Mouse (Mus musculus) kidney, postnatal 10 days (tissue): ENCODE measurements around the gene Atp8b3.

Source experiments
- DNase-seq: peaks from one replicate; pipeline ENCODE4 v3.0.0; 2021; ENCODE audit warnings: mixed read lengths

Gene Atp8b3

DNA sequence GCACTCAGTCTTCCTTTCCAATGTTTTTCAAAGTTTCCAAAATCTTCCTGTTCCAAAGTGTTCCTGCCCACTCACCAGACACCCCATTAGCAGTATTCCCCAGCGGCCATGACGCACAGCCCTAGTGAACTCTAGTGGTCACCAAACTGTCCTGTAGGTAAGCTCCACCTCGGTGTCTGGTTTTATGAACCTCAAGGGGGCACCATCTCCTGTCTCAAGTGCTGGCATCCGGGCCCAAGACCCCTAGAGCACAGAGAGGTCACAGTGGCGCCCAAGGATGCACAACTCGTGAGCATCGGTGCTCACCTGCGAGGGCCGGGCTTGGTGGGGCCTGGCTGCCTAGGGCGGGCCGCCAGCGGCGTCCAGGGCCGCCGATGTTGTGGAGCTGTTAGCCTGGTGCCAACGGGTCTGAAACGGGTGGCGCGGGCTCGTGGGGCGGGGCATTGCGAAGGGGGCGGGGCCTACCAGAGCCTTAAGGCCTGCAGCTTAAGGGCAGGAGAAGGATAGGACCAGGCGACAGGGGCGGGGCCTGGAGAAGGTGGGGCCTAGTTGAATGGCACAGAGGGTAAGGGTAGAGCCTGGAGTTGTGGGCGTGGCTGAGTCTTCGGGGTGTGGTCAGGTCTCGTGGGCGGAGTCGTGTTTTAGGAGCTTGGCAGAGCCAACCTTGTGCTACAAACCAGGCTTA is at the start of gene Atp8b3:
Atp8b3 (minus strand) TSS at position 415 of the 685 bp plus-strand sequence.
- DNase-seq, result peak; percentile 89

GRCm38 (mm10) chr10:80587305-80587657 is 48.4 kb upstream of the Atp8b3 start:
- DNase-seq, result peak; percentile 77

DNA sequence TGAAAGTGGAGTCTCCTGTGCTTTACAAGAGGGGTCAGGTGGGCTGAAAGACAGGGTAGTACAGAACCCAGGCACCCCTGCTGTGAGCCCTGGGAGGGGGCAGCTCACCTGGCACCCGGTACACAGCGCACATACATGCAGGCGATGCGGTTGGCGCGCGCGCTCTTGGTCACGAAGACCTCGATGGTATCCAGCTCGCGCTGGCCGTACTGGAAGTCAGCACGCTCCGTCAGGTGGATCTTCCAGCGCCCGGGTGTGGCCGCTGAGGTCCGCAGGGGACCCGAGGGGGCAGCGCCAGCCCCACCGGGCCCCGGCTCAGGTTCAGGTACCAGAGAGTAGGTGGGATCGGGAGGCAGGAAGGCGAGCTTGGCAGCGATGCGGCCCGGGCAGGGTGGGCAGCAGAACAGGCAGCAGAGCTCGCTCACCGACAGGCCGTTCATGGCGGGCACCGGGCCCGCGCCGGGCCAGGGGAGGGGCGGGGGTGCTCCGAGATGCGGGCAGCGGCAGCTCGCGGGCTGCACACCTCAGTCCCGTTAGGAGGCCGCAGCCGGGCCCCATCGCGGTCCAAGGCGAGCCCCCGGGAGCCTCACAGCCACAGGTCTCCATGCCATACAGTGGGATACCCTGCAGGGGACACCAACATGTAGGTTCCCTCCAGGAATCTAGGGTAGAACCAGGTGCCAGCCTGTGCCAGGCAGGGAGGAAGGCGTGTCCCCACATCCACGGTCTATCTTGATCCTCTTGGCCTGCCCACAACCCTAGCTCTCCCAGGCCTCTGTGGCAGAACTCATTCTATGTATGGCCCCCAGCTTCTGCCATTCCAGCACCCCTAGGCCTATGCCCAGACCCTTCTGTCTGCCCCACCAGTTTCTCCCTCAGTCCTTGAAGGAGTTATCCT is 47.7 kb upstream of the Atp8b3 start:
- peak; percentile 35 for DNase-seq

GRCm38 (mm10) chr10:80585581-80585980 is 46.7 kb upstream of the Atp8b3 start:
- DNase-seq, result no peak

- DNase-seq, result peak; percentile 39
Observed at GRCm38 (mm10) chr10:80584642-80585552, 46.0 kb upstream of the Atp8b3 start.

DNA sequence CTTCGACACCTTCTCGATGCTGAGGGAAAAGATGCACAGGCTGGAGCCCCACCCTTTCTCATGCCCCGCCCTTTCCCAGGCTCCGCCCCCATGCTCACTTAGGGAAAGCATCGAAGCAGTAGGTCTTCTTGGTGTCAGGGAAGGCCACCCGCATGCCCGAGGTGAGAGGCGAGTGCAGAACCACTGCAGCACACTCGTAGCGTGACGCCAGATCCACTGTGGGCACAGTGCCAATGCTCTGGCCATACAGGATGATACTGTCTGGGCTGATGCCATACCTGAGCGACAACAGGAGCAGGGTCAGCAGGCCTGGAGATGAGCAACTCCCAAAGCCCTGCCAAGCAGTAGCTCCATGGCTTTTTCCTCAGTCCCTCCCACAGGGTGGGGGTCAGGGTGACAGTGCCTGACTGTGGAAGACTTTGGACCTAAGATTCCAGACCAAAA is 45.1 kb upstream of the Atp8b3 start:
- DNase-seq, result peak; percentile 78

GRCm38 (mm10) chr10:80583047-80583446 is 44.1 kb upstream of the Atp8b3 start:
- no peak for DNase-seq

GRCm38 (mm10) chr10:80578911-80579310 is 40.0 kb upstream of the Atp8b3 start:
- DNase-seq, result peak; percentile 82

- DNase-seq, result peak; percentile 92
Observed at GRCm38 (mm10) chr10:80578131-80578750, 39.3 kb upstream of the Atp8b3 start.

- peak; percentile 99 for DNase-seq
Observed at GRCm38 (mm10) chr10:80577195-80578130, 38.5 kb upstream of the Atp8b3 start, which contains the start of gene Klf16. Klf16 (minus strand) TSS chr10:80577321.

GRCm38 (mm10) chr10:80576351-80577194 is 37.6 kb upstream of the Atp8b3 start:
- peak; percentile 81 for DNase-seq

GRCm38 (mm10) chr10:80575925-80576324 is 37.0 kb upstream of the Atp8b3 start:
- DNase-seq, result no peak

DNA sequence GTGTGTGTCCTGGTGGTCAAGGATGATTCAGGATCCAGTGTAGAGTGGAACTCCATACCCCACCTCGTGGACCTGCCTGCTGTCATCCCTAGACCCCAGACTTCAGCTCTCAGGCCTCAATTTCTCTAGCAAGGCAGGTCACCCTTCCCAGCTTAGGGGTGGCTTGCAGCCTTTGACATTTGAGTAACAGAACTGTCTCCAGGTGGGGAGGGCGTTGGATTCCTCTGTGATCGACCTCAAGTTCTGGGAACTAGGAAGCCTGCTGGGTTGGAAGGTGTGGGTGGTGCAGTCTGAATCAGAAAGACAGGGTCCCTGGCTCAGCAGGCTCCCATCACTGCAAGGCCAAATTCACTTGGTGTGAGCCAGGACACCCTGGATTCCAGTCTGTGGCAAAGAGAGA is 36.0 kb upstream of the Atp8b3 start:
- DNase-seq, result no peak

- DNase-seq, result no peak
Observed at GRCm38 (mm10) chr10:80573944-80574343, 35.0 kb upstream of the Atp8b3 start.

DNA sequence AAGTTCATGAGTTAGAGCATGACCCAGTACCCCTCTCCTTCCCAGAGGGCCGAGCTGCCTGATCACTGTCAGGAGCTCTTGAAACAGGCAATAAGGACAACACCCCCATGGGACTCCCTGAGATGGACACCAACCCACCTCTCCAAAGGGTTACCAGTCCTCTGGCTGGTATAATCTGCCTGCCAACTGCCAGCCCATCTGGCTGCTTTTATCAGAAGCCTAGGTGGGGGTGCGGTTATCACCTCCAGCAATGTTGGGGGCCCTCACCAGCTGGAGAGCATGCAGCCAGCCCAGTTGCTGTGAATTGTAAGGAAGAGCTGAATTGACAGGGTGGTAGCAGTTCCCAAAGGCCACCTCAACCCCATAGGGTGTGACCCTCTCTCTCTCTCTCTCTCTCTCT is 33.6 kb upstream of the Atp8b3 start:
- DNase-seq, result no peak

DNA sequence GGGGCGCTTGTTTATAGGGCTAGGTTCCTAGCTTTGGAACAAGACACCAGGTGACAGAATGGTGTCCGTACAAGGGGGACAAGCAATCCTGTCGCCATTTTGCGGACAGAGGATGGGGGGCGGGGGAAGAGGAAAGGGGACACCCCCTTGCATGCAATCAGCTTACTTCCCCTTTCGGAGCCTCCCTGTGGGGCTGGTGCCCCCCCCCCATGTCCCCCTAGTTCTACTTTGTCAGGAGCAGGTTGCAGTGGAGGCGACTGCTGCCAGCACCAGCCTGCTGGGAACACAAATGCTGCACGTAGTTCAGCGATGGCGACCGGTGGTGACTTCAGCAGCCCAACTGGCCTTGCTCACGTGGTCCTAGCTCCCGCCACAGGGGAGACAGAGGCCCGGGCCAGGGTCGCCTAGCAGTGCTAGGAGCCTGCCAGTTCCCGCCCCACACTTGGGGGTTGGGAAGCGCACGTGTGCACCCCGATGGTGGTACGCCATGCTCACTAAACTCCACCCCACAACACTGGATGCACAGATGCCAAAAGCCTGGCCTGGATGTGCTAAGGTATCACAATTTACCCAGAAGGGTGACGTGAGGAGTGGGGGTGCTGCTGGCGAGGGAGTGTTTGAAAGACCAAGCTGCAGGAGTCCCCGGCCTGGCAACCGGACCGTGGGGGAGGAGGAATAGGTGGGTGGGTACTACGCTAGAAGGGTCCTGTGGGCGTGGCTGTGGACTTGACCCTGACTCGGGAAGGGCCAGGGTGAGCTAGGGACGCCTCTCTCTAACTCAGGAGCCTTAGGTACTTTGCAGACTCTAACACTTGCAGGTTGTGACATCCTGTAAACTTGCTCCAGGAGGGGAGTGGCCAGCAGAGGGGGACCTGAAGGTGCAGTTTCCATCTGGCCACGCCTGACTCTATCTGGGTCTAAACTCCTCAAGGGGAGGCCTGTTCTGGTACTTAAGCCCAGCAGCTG is 32.2 kb upstream of the Atp8b3 start:
- peak; percentile 37 for DNase-seq

GRCm38 (mm10) chr10:80570419-80570818 is 31.5 kb upstream of the Atp8b3 start:
- no peak for DNase-seq

GRCm38 (mm10) chr10:80569664-80570066 is 30.7 kb upstream of the Atp8b3 start:
- DNase-seq, result peak; percentile 78

GRCm38 (mm10) chr10:80568876-80569275 is 30.0 kb upstream of the Atp8b3 start:
- DNase-seq, result no peak
